Mouse (Mus musculus) left cerebral cortex, adult 8-10 months (tissue): ENCODE results near the gene Wipi1. TPM values are rescaled to one million over a fixed set of nuclear protein-coding genes. Genes with fewer than 3 reads are reported as not detected.

ENCODE experiments used
- DNase-seq, 2 experiments: peaks; one replicate each; pipeline ENCODE4 v3.0.0; 2022; ENCODE audit warnings: low spot score in 2 of 2
- total RNA-seq, 4 experiments: library from RNA; stranded (reverse); gene quantifications; 2 replicates each; pipeline ENCODE4 v1.2.4; 2022

Gene Wipi1
- total RNA-seq, 4 experiments from 2014 or later = 20.7 to 22.9 (median 22.0) TPM

- DNase-seq = no peak
Observed at GRCm38 (mm10) chr11:109544432-109544831, 67.3 kb downstream of the Wipi1 start.

DNA sequence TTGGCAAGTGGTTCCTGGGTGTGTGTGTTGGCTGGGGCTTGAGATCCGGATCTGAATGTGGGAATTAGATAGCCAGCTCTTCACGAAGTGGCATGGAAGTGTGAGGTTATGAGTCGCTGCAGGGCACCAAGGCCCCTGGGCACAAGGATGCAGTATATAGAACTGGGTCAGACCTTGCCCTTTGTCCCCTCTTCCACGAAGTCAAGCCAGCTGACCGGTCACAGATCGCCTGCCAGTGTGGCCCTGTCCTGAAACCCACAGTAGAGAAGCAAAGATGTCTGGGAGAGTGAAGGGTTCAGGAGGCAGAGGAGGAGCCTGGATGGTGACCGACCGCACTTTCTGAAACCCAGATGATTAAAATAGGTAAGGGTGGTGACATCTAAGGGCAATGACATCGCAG, 68.3 kb downstream of the Wipi1 start:
- DNase-seq = no peak

- no peak for DNase-seq
Observed at GRCm38 (mm10) chr11:109539290-109539689, 72.5 kb downstream of the Wipi1 start.

DNA sequence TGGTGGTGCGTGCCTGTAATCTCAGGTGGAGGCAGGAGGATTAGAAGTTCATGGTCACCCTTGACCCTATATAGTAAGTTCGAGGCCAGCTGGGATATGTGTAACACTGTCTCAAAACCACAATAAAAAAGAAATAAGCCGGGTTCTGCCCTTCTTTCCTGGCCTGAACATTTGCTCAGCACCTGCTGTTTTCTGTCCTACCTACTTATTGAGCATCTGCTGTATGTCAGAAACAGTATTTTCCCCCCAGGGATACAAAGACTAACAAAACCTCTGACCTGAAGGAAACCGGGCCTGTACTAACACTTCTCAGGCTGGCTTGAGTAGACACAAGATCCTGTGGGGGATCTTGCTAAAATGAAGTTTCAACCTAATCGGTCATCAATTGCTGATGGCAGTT, 74.8 kb downstream of the Wipi1 start:
- no peak for DNase-seq

- DNase-seq = no peak
Observed at GRCm38 (mm10) chr11:109535966-109536365, 75.8 kb downstream of the Wipi1 start.

DNA sequence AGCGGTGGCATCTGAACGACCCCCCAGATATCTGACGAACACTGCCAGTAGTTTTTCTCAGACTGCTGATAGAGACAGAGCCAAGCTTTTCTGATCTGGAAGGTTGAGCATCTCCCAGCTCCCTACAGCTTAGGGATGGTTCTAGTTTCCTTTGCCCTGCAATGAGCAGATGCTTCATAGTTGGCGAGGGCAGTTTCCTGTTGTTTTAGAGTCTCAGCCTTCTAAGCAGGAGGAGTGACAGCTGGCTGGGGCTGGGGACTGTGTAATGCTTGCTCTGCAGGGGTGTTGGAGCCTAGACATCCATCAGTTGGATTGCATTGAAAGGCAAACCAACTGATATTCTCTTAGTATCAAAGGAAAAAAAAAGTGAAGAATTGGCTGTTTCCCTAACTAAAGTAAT, 81.7 kb downstream of the Wipi1 start:
- DNase-seq = no peak

DNA sequence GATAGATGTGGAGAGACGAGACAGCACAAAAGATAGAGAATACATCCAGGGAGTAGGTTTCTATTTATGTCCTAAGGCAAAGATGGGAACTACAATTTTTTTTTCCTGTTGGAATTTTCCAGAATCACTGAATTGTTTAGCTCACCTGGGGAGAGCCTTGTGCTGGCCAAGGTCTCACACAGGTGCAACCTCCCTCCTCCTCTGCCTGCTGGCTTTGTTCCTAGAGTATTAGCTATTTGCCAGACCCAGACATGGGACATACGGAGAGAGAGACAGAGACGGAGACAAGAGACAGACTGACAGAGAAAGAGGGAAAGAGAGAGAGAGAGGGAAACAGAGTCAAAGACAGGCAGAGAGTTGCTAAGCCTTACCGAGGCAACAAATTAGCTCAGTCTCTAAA, 86.2 kb downstream of the Wipi1 start:
- no peak for DNase-seq

GRCm38 (mm10) chr11:109524869-109525268, 86.9 kb downstream of the Wipi1 start:
- no peak for DNase-seq

Other genes starting within 250 kb of the Wipi1 start
- 10 to 100 TPM; 51.9 to 58.1 (median 54.0) TPM for gene Gna13, start 249.1 kb downstream of the Wipi1 start, total RNA-seq
- gene 9930022D16Rik, start 198.1 kb downstream of the Wipi1 start, total RNA-seq = not detected
- 10 to 100 TPM; 44.4 to 56.2 (median 52.9) TPM for gene Amz2, start 186.0 kb downstream of the Wipi1 start, total RNA-seq
- gene Arsg, start 138.6 kb downstream of the Wipi1 start, total RNA-seq = 10 to 100 TPM; 21.3 to 24.4 (median 22.7) TPM
- gene Slc16a6, start 138.4 kb downstream of the Wipi1 start, total RNA-seq = 10 to 100 TPM; 12.5 to 15.6 (median 14.0) TPM
- gene Prkar1a, start 37.4 kb upstream of the Wipi1 start, total RNA-seq = 100 to 1,000 TPM; 569 to 599 (median 583) TPM
- gene Fam20a, start 110.3 kb upstream of the Wipi1 start, total RNA-seq = 10 to 100 TPM; 11.1 to 12.6 (median 12.1) TPM
- not detected for gene 1700012B07Rik, start 216.1 kb upstream of the Wipi1 start, total RNA-seq